Mouse (Mus musculus) thymus, adult 2 months (tissue): Measurements from ENCODE around the gene Cd248. TPM values are rescaled to one million over a fixed set of nuclear protein-coding genes. Genes with fewer than 3 reads are reported as not detected.

ENCODE experiments used
- DNase-seq: peaks from one replicate; pipeline ENCODE4 v3.0.0; 2021
- H3K27ac ChIP-seq: fragments of 200-500 bp; 2 replicates; pipeline ENCODE4 v1.5.1; 2012; ENCODE audit warnings: low read length, control low read depth; ENCODE audit not compliant: control insufficient read depth, insufficient read depth
- H3K27me3 ChIP-seq: fragments of 200-500 bp; 2 replicates; pipeline ENCODE4 v1.6.1; 2012; ENCODE audit warnings: mild to moderate bottlenecking, low read length, moderate library complexity, mixed read lengths; ENCODE audit not compliant: control insufficient read depth, insufficient read depth
- H3K36me3 ChIP-seq: fragments of 200-500 bp; 2 replicates; pipeline ENCODE4 v1.6.1; 2012; ENCODE audit warnings: mild to moderate bottlenecking, low read length, moderate library complexity; ENCODE audit not compliant: control insufficient read depth, insufficient read depth
- H3K4me1 ChIP-seq: fragments of 200-500 bp; replicated peaks from 2 replicates; pipeline ENCODE4 v1.6.1; 2012; ENCODE audit warnings: low read length; ENCODE audit not compliant: control insufficient read depth, insufficient read depth
- H3K4me3 ChIP-seq: fragments of 200-500 bp; 2 replicates; pipeline ENCODE4 v1.5.1; 2012; ENCODE audit warnings: mild to moderate bottlenecking, low read length, control low read depth, moderate library complexity; ENCODE audit not compliant: control insufficient read depth, insufficient read depth
- CTCF ChIP-seq: fragments of 200-500 bp; IDR thresholded peaks from 2 replicates; pipeline ENCODE4 v1.5.1; 2012; ENCODE audit warnings: mild to moderate bottlenecking, control low read depth, low read length, moderate library complexity, borderline replicate concordance; ENCODE audit not compliant: control insufficient read depth, poor library complexity, insufficient read depth; ENCODE audit errors: extremely low read depth
- POLR2A ChIP-seq: fragments of 200-500 bp; IDR thresholded peaks from 2 replicates; pipeline ENCODE4 v1.6.1; 2012; ENCODE audit warnings: mild to moderate bottlenecking, low read length, control low read depth, moderate library complexity; ENCODE audit not compliant: control insufficient read depth, poor library complexity, insufficient read depth; ENCODE audit errors: extremely low read depth
- WGBS: fragments of 180-500 bp; shearing (Covaris S2); methylation state at CpG from one replicate; pipeline ENCODE4 v1.1.7; 2018; 5-methylcytosine and 5-hydroxymethylcytosine counted together
- polyA plus RNA-seq: library from polyadenylated mRNA; depleted of rRNA; stranded (reverse); fragments of >200 nt; gene quantifications from 2 replicates; pipeline ENCODE4 v1.2.3, GENCODE M21; 2012

The Cd248 gene
- polyA plus RNA-seq, 1 experiment, result 7.7 TPM

- Histone ChIP-seq H3K4me1 (peaks cover 10% of the 10 kb centered on the region), H3K27ac (no peak overlapping the region), H3K36me3 (peaks cover 13% of the 10 kb centered on the region; the same call in 1 of the 2 replicates), H3K27me3 (no peaks in the 10 kb centered on the region; the same call in 1 of the 2 replicates), H3K4me3 (no peak overlapping the region)
- TF ChIP-seq CTCF, result no peak
- no peak for DNase-seq
- WGBS, result 11% methylated on average over 9 of the region's 9 CpGs
Observed at GRCm38 (mm10) chr19:5095887-5096474, 28.1 kb downstream of the Cd248 start.

GRCm38 (mm10) chr19:5097521-5098362 lies 29.9 kb downstream of the Cd248 start:
- no peak for TF ChIP-seq POLR2A
- no peak for TF ChIP-seq CTCF
- H3K27ac ChIP-seq, result no peak overlapping the region
- H3K36me3 ChIP-seq, result peaks cover 23% of the 10 kb centered on the region; the same call in 1 of the 2 replicates
- H3K4me1 ChIP-seq, result peaks cover 10% of the 10 kb centered on the region
- no peaks in the 10 kb centered on the region; the same call in 1 of the 2 replicates for H3K27me3 ChIP-seq
- WGBS, result 10% methylated on average over 31 of the region's 31 CpGs
- H3K4me3 ChIP-seq, result peak overlapping the region; percentile 24
- no peak for DNase-seq

GRCm38 (mm10) chr19:5098363-5099143 lies 30.7 kb downstream of the Cd248 start, which contains the start of gene Cnih2:
TSS of gene Cnih2 (minus strand) at chr19:5098521.
- H3K27ac ChIP-seq, result no peak within 1 kb of the TSS
- H3K36me3 ChIP-seq, result peaks cover 29% of the 10 kb centered on the region
- 11% methylated on average over 48 of the region's 48 CpGs for WGBS
- H3K27me3 ChIP-seq, result no peaks in the 10 kb centered on the region; the same call in 1 of the 2 replicates
- DNase-seq, result peak; percentile 70
- peaks cover 10% of the 10 kb centered on the region for H3K4me1 ChIP-seq
- H3K4me3 ChIP-seq, result peak within 1 kb of the TSS; percentile 24
- TF ChIP-seq CTCF (no peak), POLR2A (no peak)

- TF ChIP-seq CTCF, result no peak
- TF ChIP-seq POLR2A, result no peak
- Histone ChIP-seq H3K36me3 (peaks cover 22% of the 10 kb centered on the region), H3K27ac (peak overlapping the region; percentile 81), H3K27me3 (no peaks in the 10 kb centered on the region), H3K4me3 (peak overlapping the region; percentile 76), H3K4me1 (peaks cover 7% of the 10 kb centered on the region)
- 2% methylated on average over 9 of the region's 9 CpGs for WGBS
- DNase-seq, result no peak
Observed at GRCm38 (mm10) chr19:5106074-5106473, 38.2 kb downstream of the Cd248 start.

GRCm38 (mm10) chr19:5106731-5107191 lies 38.9 kb downstream of the Cd248 start, which contains the start of gene Rab1b:
TSS of gene Rab1b (minus strand) at chr19:5107072.
- DNase-seq, result peak; percentile 97
- Histone ChIP-seq H3K27me3 (no peaks in the 10 kb centered on the region), H3K27ac (peak within 1 kb of the TSS; percentile 81), H3K36me3 (peaks cover 16% of the 10 kb centered on the region), H3K4me1 (peaks cover 7% of the 10 kb centered on the region), H3K4me3 (peak within 1 kb of the TSS; percentile 76)
- 1% methylated on average over 45 of the region's 46 CpGs for WGBS
- TF ChIP-seq POLR2A (no peak; the same call in 1 of the 2 replicates), CTCF (no peak)

GRCm38 (mm10) chr19:5107556-5108270 lies 39.8 kb downstream of the Cd248 start:
- Histone ChIP-seq H3K36me3 (peaks cover 12% of the 10 kb centered on the region), H3K27me3 (no peaks in the 10 kb centered on the region), H3K4me3 (no peak overlapping the region), H3K27ac (no peak overlapping the region), H3K4me1 (peaks cover 7% of the 10 kb centered on the region)
- no peak for DNase-seq
- TF ChIP-seq CTCF (no peak), POLR2A (no peak)
- 92% methylated on average over 18 of the region's 18 CpGs for WGBS
